Mouse (Mus musculus) kidney, postnatal 36 days (tissue): ENCODE measurements around the gene Rftn1.

Experiments used
- DNase-seq, 2 experiments: peaks; one replicate each; pipeline ENCODE4 v3.0.0; 2021 to 2022; ENCODE audit warnings: mixed read lengths in 2 of 2

The Rftn1 gene

GRCm38 (mm10) chr17:50199075-50199850 is 8.8 kb upstream of the Rftn1 start:
- DNase-seq = no peak

GRCm38 (mm10) chr17:50197572-50197971 is 7.1 kb upstream of the Rftn1 start:
- DNase-seq = no peak

GRCm38 (mm10) chr17:50196005-50196672 is 5.7 kb upstream of the Rftn1 start:
- DNase-seq = no peak

GRCm38 (mm10) chr17:50195399-50195798 is 4.9 kb upstream of the Rftn1 start:
- DNase-seq = no peak

- no peak for DNase-seq
Observed at GRCm38 (mm10) chr17:50194541-50194940, 4.1 kb upstream of the Rftn1 start.

- peak; percentile 21 to 45 for DNase-seq
Observed at GRCm38 (mm10) chr17:50193653-50194052, 3.2 kb upstream of the Rftn1 start.

- DNase-seq = no peak
Observed at GRCm38 (mm10) chr17:50192376-50192940, 2.0 kb upstream of the Rftn1 start.

- DNase-seq = no peak
Observed at GRCm38 (mm10) chr17:50191318-50191957, 964 bp upstream of the Rftn1 start.

GRCm38 (mm10) chr17:50189381-50190012 is 977 bp downstream of the Rftn1 start:
- peak; percentile 54 to 81 for DNase-seq

GRCm38 (mm10) chr17:50188662-50189345 is 1.7 kb downstream of the Rftn1 start:
- DNase-seq = no peak

- DNase-seq = peak in 1 of 2 experiments; percentile 30
Observed at GRCm38 (mm10) chr17:50185616-50186015, 4.9 kb downstream of the Rftn1 start.

GRCm38 (mm10) chr17:50185083-50185482 is 5.4 kb downstream of the Rftn1 start:
- DNase-seq = no peak

- peak in 1 of 2 experiments; percentile 30 for DNase-seq
Observed at GRCm38 (mm10) chr17:50184217-50185038, 6.0 kb downstream of the Rftn1 start.

- no peak for DNase-seq
Observed at GRCm38 (mm10) chr17:50183300-50183699, 7.2 kb downstream of the Rftn1 start.

GRCm38 (mm10) chr17:50182542-50182951 is 7.9 kb downstream of the Rftn1 start:
- no peak for DNase-seq

GRCm38 (mm10) chr17:50180899-50181570 is 9.4 kb downstream of the Rftn1 start:
- no peak for DNase-seq

GRCm38 (mm10) chr17:50173776-50174175 is 16.7 kb downstream of the Rftn1 start:
- no peak for DNase-seq

GRCm38 (mm10) chr17:50173368-50173767 is 17.1 kb downstream of the Rftn1 start:
- no peak for DNase-seq

GRCm38 (mm10) chr17:50172795-50173194 is 17.7 kb downstream of the Rftn1 start:
- DNase-seq = no peak

- DNase-seq = no peak
Observed at GRCm38 (mm10) chr17:50170935-50171545, 19.4 kb downstream of the Rftn1 start.
